Comparison of ENCODE assay signal across 22 mouse cellular contexts in genomic region chr12:14056116-14056515, GRCm38 (mm10).
DNase-seq lines count a peak whose midpoint lies in the region; ATAC-seq and TF ChIP-seq lines count a peak whose summit lies in the region.
"Had no signal": no experiment of that assay in that cellular context is flagged by ENCODE, and none has a peak within 500 bp of the region (broad histone marks: within the 10 kb centered on the region; RNA-seq: fewer than 3 reads in every experiment).

No protein-coding gene starts in this region.

- H3K36me3 ChIP-seq in lung, embryonic 14.5 days (ENCODE audit: insufficient read depth), result no peaks in the 10 kb centered on the region
- H3K36me3 ChIP-seq: embryonic facial prominence, embryonic 13.5 days; G1E; heart, embryonic 10.5 days had no signal

- no peak for TF ChIP-seq CTCF in lung, embryonic 14.5 days (IDR thresholded peaks at IDR 0.05; ENCODE audit: low read depth)

- no peaks in the 10 kb centered on the region for H3K27me3 ChIP-seq in lung, embryonic 14.5 days (ENCODE audit: insufficient read depth, low read length)
- H3K27me3 ChIP-seq: embryonic facial prominence, embryonic 13.5 days; forebrain, embryonic 13.5 days had no signal

- ATAC-seq in lung, embryonic 14.5 days (ENCODE audit: insufficient read depth), result peak; percentile 31; the same call in 1 of the 2 replicates
- no peak for ATAC-seq in megakaryocyte-erythroid progenitor cell, adult 5-6 weeks (replicated peaks; ENCODE audit: low FRiP score, low TSS enrichment, poor library complexity, severe bottlenecking)
- ATAC-seq: CD4-positive, CD25-positive, alpha-beta regulatory T cell, adult 4 months; forebrain, embryonic 13.5 days; forebrain, postnatal 0 days had no signal

- DNase-seq in lung, embryonic 14.5 days, result peak; percentile 59
- no peak for DNase-seq in lung, postnatal 4 days
- DNase-seq in 3T3-L1 (ENCODE audit: low read depth, low spot score) (peak; percentile 9), NIH3T3 (ENCODE audit: low read depth) (peak; percentile 45)
- DNase-seq in forelimb bud, embryonic 11.5 days (ENCODE audit: low read depth, low spot score), result peak; percentile 48
- DNase-seq: adrenal gland, postnatal 14 days; B cell, adult 2 months; cerebellum, adult 18-20 months; cerebellum, adult 9-11 months; cerebellum, postnatal 36 days; forebrain, postnatal 0 days; gastrocnemius, adult 2 months; gastrocnemius, postnatal 36 days; heart, adult 18-20 months; heart, postnatal 14 days had no signal

- no peak overlapping the region for H3K4me2 ChIP-seq in lung, embryonic 14.5 days
- H3K4me2 ChIP-seq: embryonic facial prominence, embryonic 13.5 days; forebrain, embryonic 13.5 days; hindbrain, embryonic 14.5 days had no signal

- H3K27ac ChIP-seq in lung, embryonic 14.5 days (ENCODE audit: low read depth), result no peak overlapping the region
- H3K27ac ChIP-seq: embryonic facial prominence, embryonic 13.5 days; forebrain, embryonic 13.5 days; gastrocnemius, adult 2 months; heart, embryonic 10.5 days; hindbrain, embryonic 14.5 days had no signal

- 33% methylated on average over 4 of the region's 4 CpGs for WGBS in lung, embryonic 14.5 days

- no peaks in the 10 kb centered on the region for H3K9me3 ChIP-seq in lung, embryonic 14.5 days (ENCODE audit: low read depth, low read length)
- H3K9me3 ChIP-seq: embryonic facial prominence, embryonic 13.5 days; forebrain, embryonic 13.5 days; G1E; heart, embryonic 10.5 days had no signal

- H3K4me1 ChIP-seq in lung, embryonic 14.5 days (ENCODE audit: insufficient read depth), result no peaks in the 10 kb centered on the region
- H3K4me1 ChIP-seq: embryonic facial prominence, embryonic 13.5 days; forebrain, embryonic 13.5 days; heart, embryonic 10.5 days had no signal

- no peak overlapping the region for H3K9ac ChIP-seq in lung, embryonic 14.5 days
- H3K9ac ChIP-seq: embryonic facial prominence, embryonic 13.5 days; forebrain, embryonic 13.5 days; forebrain, postnatal 0 days; hindbrain, embryonic 14.5 days had no signal

- H3K4me3 ChIP-seq in lung, embryonic 14.5 days (ENCODE audit: low read depth, low read length), result no peak overlapping the region
- H3K4me3 ChIP-seq: embryonic facial prominence, embryonic 13.5 days; forebrain, embryonic 13.5 days; gastrocnemius, adult 2 months; heart, embryonic 10.5 days had no signal

Comparison
In these comparisons a context has a peak if more than half of its experiments do, and no peak if none do; other contexts are left out.
1. DNase-seq: peak in lung, embryonic 14.5 days (single experiment), 3T3-L1 (single experiment), NIH3T3 (single experiment) and forelimb bud, embryonic 11.5 days (single experiment); none in lung, postnatal 4 days (0 of 2).